Mouse (Mus musculus) cortical plate, adult 2 months (tissue): ENCODE measurements at regions not wholly inside any gene's neighbourhood (a gene's known extent, or its start where the extent isn't known, plus 50 kb on each side); places are given as distances from the start of the nearest gene placed in this dataset.

Experiments
- H3K27ac ChIP-seq: fragments of 200-500 bp; 2 replicates; pipeline ENCODE4 v1.5.1; 2012; ENCODE audit warnings: low read length, control low read depth, inconsistent platforms; ENCODE audit not compliant: insufficient read depth
- H3K4me1 ChIP-seq: fragments of 200-500 bp; 2 replicates; pipeline ENCODE4 v1.6.1; 2011; ENCODE audit warnings: low read length; ENCODE audit not compliant: control insufficient read depth, insufficient read depth
- H3K4me3 ChIP-seq: fragments of 200-500 bp; 2 replicates; pipeline ENCODE4 v1.5.1; 2011; ENCODE audit warnings: mild to moderate bottlenecking, low read length, control low read depth; ENCODE audit not compliant: insufficient read depth
- CTCF ChIP-seq: fragments of 200-500 bp; IDR thresholded peaks from 2 replicates; pipeline ENCODE4 v1.5.1; 2011; ENCODE audit warnings: mild to moderate bottlenecking, control low read depth, low read length; ENCODE audit not compliant: insufficient read depth; ENCODE audit errors: extremely low read depth
- POLR2A ChIP-seq: fragments of 200-500 bp; IDR thresholded peaks from 2 replicates; pipeline ENCODE4 v1.6.1; 2011; ENCODE audit warnings: mild to moderate bottlenecking, low read length, control low read depth; ENCODE audit not compliant: insufficient read depth; ENCODE audit errors: extremely low read depth

GRCm38 (mm10) chr5:125843259-125843658, 311.7 kb downstream of the Tmem132b start:
- Histone ChIP-seq H3K27ac (no peak overlapping the region), H3K4me3 (no peak overlapping the region), H3K4me1 (no peaks in the 10 kb centered on the region)
- TF ChIP-seq POLR2A: no peak
- TF ChIP-seq CTCF: no peak

GRCm38 (mm10) chr5:125849722-125850121, 318.1 kb downstream of the Tmem132b start:
- Histone ChIP-seq H3K4me1 (no peaks in the 10 kb centered on the region), H3K27ac (no peak overlapping the region), H3K4me3 (no peak overlapping the region)
- TF ChIP-seq CTCF (no peak), POLR2A (no peak)

- no peak overlapping the region for H3K4me3 ChIP-seq
- no peaks in the 10 kb centered on the region for H3K4me1 ChIP-seq
- H3K27ac ChIP-seq: no peak overlapping the region
- TF ChIP-seq POLR2A (no peak), CTCF (no peak)
These were observed 344.7 kb downstream of the Tmem132b start for GRCm38 (mm10) chr5:125876296-125876695.

GRCm38 (mm10) chr5:125888840-125889239, 357.3 kb downstream of the Tmem132b start:
- Histone ChIP-seq H3K4me1 (no peaks in the 10 kb centered on the region; the same call in 1 of the 2 replicates), H3K27ac (no peak overlapping the region), H3K4me3 (no peak overlapping the region)
- no peak for TF ChIP-seq POLR2A
- no peak for TF ChIP-seq CTCF

- Histone ChIP-seq H3K4me1 (no peaks in the 10 kb centered on the region; the same call in 1 of the 2 replicates), H3K27ac (no peak overlapping the region), H3K4me3 (no peak overlapping the region)
- no peak for TF ChIP-seq POLR2A
- TF ChIP-seq CTCF: no peak
These were observed 362.3 kb downstream of the Tmem132b start for GRCm38 (mm10) chr5:125893864-125894263.

- no peak for TF ChIP-seq CTCF
- no peak for TF ChIP-seq POLR2A
- Histone ChIP-seq H3K4me1 (peaks cover 3% of the 10 kb centered on the region), H3K27ac (no peak overlapping the region), H3K4me3 (no peak overlapping the region)
These were observed 370.5 kb downstream of the Tmem132b start for GRCm38 (mm10) chr5:125902038-125902437.

GRCm38 (mm10) chr5:125904426-125904825, 372.9 kb downstream of the Tmem132b start:
- no peak overlapping the region for H3K4me3 ChIP-seq
- no peak overlapping the region for H3K27ac ChIP-seq
- no peak for TF ChIP-seq CTCF
- TF ChIP-seq POLR2A: no peak

GRCm38 (mm10) chr5:125907332-125907731, 375.8 kb downstream of the Tmem132b start:
- Histone ChIP-seq H3K27ac (peak overlapping the region; percentile 95), H3K4me3 (no peak overlapping the region), H3K4me1 (peaks cover 7% of the 10 kb centered on the region)
- no peak for TF ChIP-seq POLR2A
- no peak for TF ChIP-seq CTCF

More at GRCm38 (mm10) chr5:125904426-125904825, 372.9 kb downstream of the Tmem132b start:
- peaks cover 4% of the 10 kb centered on the region for H3K4me1 ChIP-seq

GRCm38 (mm10) chr5:125907909-125908308, 376.3 kb downstream of the Tmem132b start:
- peaks cover 7% of the 10 kb centered on the region for H3K4me1 ChIP-seq
- H3K27ac ChIP-seq: peak overlapping the region; percentile 95
- no peak overlapping the region for H3K4me3 ChIP-seq
- no peak for TF ChIP-seq POLR2A
- TF ChIP-seq CTCF: no peak

GRCm38 (mm10) chr5:125915857-125916256, 384.3 kb downstream of the Tmem132b start:
- Histone ChIP-seq H3K4me3 (no peak overlapping the region), H3K4me1 (no peaks in the 10 kb centered on the region), H3K27ac (no peak overlapping the region)
- no peak for TF ChIP-seq CTCF
- TF ChIP-seq POLR2A: no peak
